Mouse (Mus musculus) liver, embryonic 16.5 days (tissue): Measurements from ENCODE around the gene Bnip2. TPM values are rescaled to one million over a fixed set of nuclear protein-coding genes. Genes with fewer than 3 reads are reported as not detected.
A peak's percentile ranks its signal among the peaks of the same experiment; 100 is the strongest.
"Not testable (repeated sequence)": the region's sequence is repeated elsewhere in the genome, so short reads cannot be mapped to it uniquely, and the experiment has no call there.

Source experiments
- ATAC-seq: fragments of 200-750 bp; cut with Nextera tagmentation; 2 replicates; pipeline ENCODE4 v1.8.0; 2017; ENCODE audit warnings: low read depth, mild to moderate bottlenecking, moderate number of reproducible peaks, moderate library complexity
- H3K27ac ChIP-seq: fragments of 300-500 bp; sonication (generic); 2 replicates; pipeline ENCODE4 v1.5.1; 2014; ENCODE audit warnings: mild to moderate bottlenecking, low read length
- H3K27me3 ChIP-seq: fragments of 300-500 bp; sonication (generic); 2 replicates; pipeline ENCODE4 v1.6.1; 2014; ENCODE audit warnings: low read depth, low read length, mixed read lengths; ENCODE audit not compliant: control insufficient read depth, insufficient read depth
- H3K36me3 ChIP-seq: fragments of 300-500 bp; sonication (generic); 2 replicates; pipeline ENCODE4 v1.6.1; 2014; ENCODE audit warnings: mild to moderate bottlenecking; ENCODE audit not compliant: control insufficient read depth, insufficient read depth
- H3K4me1 ChIP-seq: fragments of 300-500 bp; sonication (generic); 2 replicates; pipeline ENCODE4 v1.6.1; 2014; ENCODE audit warnings: low read depth, low read length, mixed read lengths; ENCODE audit not compliant: control insufficient read depth
- H3K4me2 ChIP-seq: fragments of 300-500 bp; sonication (generic); 2 replicates; pipeline ENCODE4 v1.6.1; 2014; ENCODE audit warnings: low read depth, low read length, mixed read lengths
- H3K4me3 ChIP-seq: fragments of 300-500 bp; sonication (generic); 2 replicates; pipeline ENCODE4 v1.5.1; 2014; ENCODE audit warnings: low read depth, mild to moderate bottlenecking, low read length
- H3K9ac ChIP-seq: fragments of 300-500 bp; sonication (generic); 2 replicates; pipeline ENCODE4 v1.6.1; 2014; ENCODE audit warnings: low read depth, low read length
- H3K9me3 ChIP-seq: fragments of 300-500 bp; sonication (generic); replicated peaks from 2 replicates; pipeline ENCODE4 v1.6.1; 2016; ENCODE audit warnings: low read length; ENCODE audit not compliant: control insufficient read depth
- WGBS: fragments of 180-500 bp; shearing (Covaris S2); extraction: QIAGEN DNeasy Blood & Tissue Kit; methylation state at CpG from one replicate; pipeline ENCODE4 v1.1.7; 2014; ENCODE audit not compliant: insufficient replicate concordance; 5-methylcytosine and 5-hydroxymethylcytosine counted together
- polyA plus RNA-seq: library from polyadenylated mRNA; unstranded; fragments of >200 nt; fragmentation: Nextera tagmentation; extraction: Ambion mirVana; gene quantifications from 2 replicates; pipeline ENCODE4 v1.2.1, GENCODE M21; 2015

The Bnip2 gene
- polyA plus RNA-seq, 1 experiment from 2014 or later, result 43.3 TPM

DNA sequence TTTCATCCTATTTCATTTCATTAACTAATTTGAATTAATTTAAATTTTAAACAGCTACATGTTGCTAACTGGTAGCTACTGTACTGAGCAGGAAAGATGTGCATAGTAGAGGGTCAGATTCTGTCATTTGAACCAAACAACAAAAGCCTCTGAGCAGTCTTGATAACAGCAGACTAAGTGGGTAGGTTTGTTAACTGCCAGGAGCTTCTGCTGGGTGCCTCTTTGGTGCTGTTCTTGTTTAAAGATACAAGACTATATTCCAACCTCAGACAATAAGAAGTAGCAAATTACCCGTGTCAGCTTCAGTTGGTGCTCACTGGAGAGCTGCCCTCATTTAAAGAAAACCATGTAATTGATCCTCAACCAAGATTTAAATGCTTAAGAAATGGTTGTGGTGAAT is 32.3 kb downstream of the Bnip2 start:
- Histone ChIP-seq H3K27ac (no peak overlapping the region), H3K36me3 (peaks cover 17% of the 10 kb centered on the region), H3K4me1 (peaks cover 7% of the 10 kb centered on the region), H3K27me3 (no peaks in the 10 kb centered on the region), H3K9me3 (no peaks in the 10 kb centered on the region), H3K4me2 (no peak overlapping the region), H3K9ac (no peak overlapping the region), H3K4me3 (no peak overlapping the region)
- ATAC-seq, result peak; percentile 19; the same call in 1 of the 2 replicates
- 15% methylated on average over 1 of the region's 1 CpGs for WGBS

DNA sequence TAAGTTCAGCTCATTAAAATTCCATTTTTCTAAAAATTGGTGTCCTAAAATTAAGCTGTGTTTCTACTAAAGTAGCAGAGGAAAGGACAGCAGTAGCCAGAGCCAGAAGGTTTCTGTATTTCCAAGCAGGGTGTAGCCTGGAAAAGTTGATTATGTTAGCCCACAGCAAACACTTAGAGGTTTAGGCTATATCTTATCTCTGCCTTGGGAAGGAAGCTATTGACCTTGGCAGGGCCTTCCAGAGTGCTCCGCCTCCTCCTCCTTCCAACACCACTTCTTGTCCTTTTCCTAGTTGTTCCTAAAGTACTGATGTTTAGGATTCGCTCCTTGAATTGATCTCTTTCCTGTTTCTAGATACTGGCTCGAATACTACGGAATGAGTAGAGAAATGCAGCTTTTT is 32.8 kb downstream of the Bnip2 start:
- peak; percentile 56; the same call in 1 of the 2 replicates for ATAC-seq
- Histone ChIP-seq H3K27ac (no peak overlapping the region), H3K4me2 (no peak overlapping the region), H3K4me3 (no peak overlapping the region), H3K9me3 (no peaks in the 10 kb centered on the region), H3K36me3 (peaks cover 13% of the 10 kb centered on the region), H3K27me3 (no peaks in the 10 kb centered on the region), H3K9ac (no peak overlapping the region), H3K4me1 (peaks cover 7% of the 10 kb centered on the region)
- 74% methylated on average over 4 of the region's 4 CpGs for WGBS

- not testable (repeated sequence) for H3K9me3 ChIP-seq, H3K4me3 ChIP-seq
Measured at GRCm38 (mm10) chr9:70023615-70024014, 34.3 kb downstream of the Bnip2 start.

DNA sequence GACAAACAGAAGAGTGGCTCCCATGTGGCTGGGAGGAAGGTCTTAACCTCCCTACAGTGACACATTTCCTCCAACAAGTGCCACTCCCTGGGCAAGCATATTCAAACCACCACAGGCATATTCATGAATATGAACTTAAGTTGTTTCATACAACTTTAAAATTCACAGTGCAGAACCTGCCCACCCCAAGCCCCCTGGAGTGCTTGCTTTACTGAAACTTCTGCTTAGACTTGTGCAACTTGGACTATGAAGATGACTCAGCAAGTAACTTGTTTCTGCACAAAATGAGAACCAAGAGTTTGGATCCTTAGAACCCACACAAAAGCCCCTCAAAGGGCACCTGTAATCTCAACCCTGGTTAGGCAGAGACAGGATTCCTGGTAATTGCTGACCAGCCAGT is 35.4 kb downstream of the Bnip2 start:
- H3K36me3 ChIP-seq, result peaks cover 6% of the 10 kb centered on the region
- no peak overlapping the region for H3K27ac ChIP-seq
- H3K9ac ChIP-seq, result no peak overlapping the region
- H3K4me3 ChIP-seq, result no peak overlapping the region
- H3K4me2 ChIP-seq, result no peak overlapping the region
- H3K4me1 ChIP-seq, result peaks cover 7% of the 10 kb centered on the region
- ATAC-seq, result no peak
- H3K27me3 ChIP-seq, result no peaks in the 10 kb centered on the region
- H3K9me3 ChIP-seq, result no peaks in the 10 kb centered on the region

More at GRCm38 (mm10) chr9:70023615-70024014, 34.3 kb downstream of the Bnip2 start:
- not testable (repeated sequence) for H3K4me1 ChIP-seq, ATAC-seq, H3K4me2 ChIP-seq, H3K27me3 ChIP-seq, H3K9ac ChIP-seq, H3K27ac ChIP-seq
- WGBS, result 63% methylated on average over 1 of the region's 1 CpGs
- peaks cover 11% of the 10 kb centered on the region for H3K36me3 ChIP-seq

- H3K9ac ChIP-seq, result no peak overlapping the region
- H3K9me3 ChIP-seq, result no peaks in the 10 kb centered on the region
- H3K4me2 ChIP-seq, result no peak overlapping the region
- H3K4me3 ChIP-seq, result no peak overlapping the region
- H3K27ac ChIP-seq, result no peak overlapping the region
- no peak for ATAC-seq
- no peaks in the 10 kb centered on the region for H3K27me3 ChIP-seq
- H3K36me3 ChIP-seq, result no peaks in the 10 kb centered on the region; the same call in 1 of the 2 replicates
- 88% methylated on average over 2 of the region's 2 CpGs for WGBS
- H3K4me1 ChIP-seq, result peaks cover 7% of the 10 kb centered on the region
Measured at GRCm38 (mm10) chr9:70025365-70026012, 36.2 kb downstream of the Bnip2 start.

DNA sequence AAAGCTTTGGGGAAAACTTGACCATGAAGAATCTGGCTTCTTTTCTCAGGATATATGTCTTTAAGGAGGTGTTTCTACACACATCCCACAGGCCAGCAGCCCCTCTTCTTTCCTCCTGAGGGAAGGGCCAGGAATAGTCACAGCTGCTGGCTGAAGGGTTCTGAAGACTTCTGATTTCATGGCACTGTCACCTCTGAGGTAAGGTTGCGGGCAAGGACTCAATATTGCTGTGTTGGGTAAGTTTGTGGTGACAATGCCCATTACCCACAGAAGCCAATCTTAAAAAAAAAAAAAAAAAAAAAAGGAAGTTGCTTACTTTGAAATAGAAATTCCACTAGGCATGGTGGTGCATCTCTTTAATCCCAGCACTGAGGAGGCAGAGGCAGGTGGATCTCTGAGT is 42.9 kb downstream of the Bnip2 start:
- Histone ChIP-seq H3K4me3 (no peak overlapping the region), H3K27ac (no peak overlapping the region), H3K9me3 (no peaks in the 10 kb centered on the region), H3K27me3 (peaks cover 2% of the 10 kb centered on the region; the same call in 1 of the 2 replicates), H3K4me2 (no peak overlapping the region), H3K9ac (no peak overlapping the region), H3K36me3 (no peaks in the 10 kb centered on the region), H3K4me1 (no peaks in the 10 kb centered on the region)
- no peak for ATAC-seq
- 53% methylated on average over 1 of the region's 1 CpGs for WGBS

DNA sequence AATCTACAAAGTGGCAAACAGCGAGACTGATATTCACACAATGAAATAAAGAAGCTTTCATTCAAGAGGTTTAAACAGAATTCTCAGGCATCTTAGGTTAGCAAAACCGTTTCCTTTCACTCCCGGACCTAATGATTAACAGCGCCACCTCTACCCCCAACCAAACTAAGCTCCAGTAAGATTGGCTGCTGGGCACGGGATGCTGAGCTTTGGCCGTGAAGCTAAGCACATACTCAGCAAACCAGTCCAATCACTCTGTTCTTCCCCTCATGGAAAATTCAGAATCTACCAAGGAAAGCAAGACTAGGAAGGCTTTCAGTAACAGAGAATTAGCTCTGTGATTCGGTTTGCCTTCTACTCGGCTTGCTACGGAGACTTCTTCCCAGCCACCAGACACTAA is 43.8 kb downstream of the Bnip2 start:
- H3K27me3 ChIP-seq, result peaks cover 2% of the 10 kb centered on the region; the same call in 1 of the 2 replicates
- 60% methylated on average over 9 of the region's 9 CpGs for WGBS
- H3K36me3 ChIP-seq, result no peaks in the 10 kb centered on the region
- no peaks in the 10 kb centered on the region for H3K9me3 ChIP-seq
- ATAC-seq, result no peak
- H3K9ac ChIP-seq, result no peak overlapping the region
- no peaks in the 10 kb centered on the region for H3K4me1 ChIP-seq
- no peak overlapping the region for H3K4me3 ChIP-seq
- no peak overlapping the region for H3K27ac ChIP-seq
- no peak overlapping the region for H3K4me2 ChIP-seq

DNA sequence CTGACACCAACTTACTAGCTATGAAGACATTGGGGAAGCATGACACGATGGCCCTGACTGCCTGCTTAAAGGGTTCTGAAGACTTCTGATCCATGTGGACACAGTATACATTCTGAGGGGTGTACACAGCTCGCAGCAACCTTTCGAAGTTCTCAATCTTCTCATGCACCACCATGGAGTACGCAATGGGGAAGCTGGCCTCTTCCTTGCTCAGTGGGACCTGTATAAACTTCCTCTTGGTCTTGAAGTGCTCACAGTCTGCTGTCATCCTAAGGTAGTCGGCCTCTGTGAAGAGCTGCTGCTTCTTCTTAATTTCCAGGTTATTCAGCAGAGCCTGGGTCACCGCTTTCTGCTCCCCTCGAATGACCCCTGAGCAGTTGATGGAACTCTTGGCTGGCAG is 45.4 kb downstream of the Bnip2 start:
- WGBS, result 49% methylated on average over 7 of the region's 7 CpGs

DNA sequence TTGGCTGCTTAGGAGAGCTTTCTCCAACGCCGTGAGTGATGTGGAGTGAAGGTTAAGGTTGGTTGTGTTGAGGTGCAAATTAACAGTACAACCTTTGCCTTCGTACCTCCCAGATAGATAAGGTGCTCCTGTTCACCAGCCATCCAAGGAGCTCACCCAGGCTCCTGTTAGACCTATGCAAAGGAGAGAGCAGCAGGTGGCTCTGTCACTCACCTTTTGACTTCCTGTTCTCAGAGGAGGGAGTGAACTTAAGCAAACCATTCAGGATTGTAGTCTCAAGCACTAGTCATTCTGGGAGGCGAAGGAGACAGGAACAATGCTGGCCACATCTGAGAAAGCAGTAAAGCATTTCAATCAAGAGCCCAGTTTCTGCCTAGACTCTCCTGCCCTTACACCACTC is 47.4 kb downstream of the Bnip2 start:
- 60% methylated on average over 4 of the region's 4 CpGs for WGBS
- H3K9ac ChIP-seq, result no peak overlapping the region
- no peaks in the 10 kb centered on the region; the same call in 1 of the 2 replicates for H3K9me3 ChIP-seq
- no peak overlapping the region for H3K4me2 ChIP-seq
- peaks cover 2% of the 10 kb centered on the region; the same call in 1 of the 2 replicates for H3K27me3 ChIP-seq
- H3K27ac ChIP-seq, result no peak overlapping the region
- no peak for ATAC-seq
- H3K4me1 ChIP-seq, result no peaks in the 10 kb centered on the region
- H3K36me3 ChIP-seq, result no peaks in the 10 kb centered on the region
- no peak overlapping the region for H3K4me3 ChIP-seq

More for the DNA sequence above, 45.4 kb downstream of the Bnip2 start:
- no peak overlapping the region for H3K4me2 ChIP-seq
- no peak for ATAC-seq
- no peaks in the 10 kb centered on the region; the same call in 1 of the 2 replicates for H3K9me3 ChIP-seq
- no peak overlapping the region for H3K4me3 ChIP-seq
- H3K9ac ChIP-seq, result no peak overlapping the region
- H3K36me3 ChIP-seq, result no peaks in the 10 kb centered on the region
- no peaks in the 10 kb centered on the region for H3K4me1 ChIP-seq
- peaks cover 2% of the 10 kb centered on the region; the same call in 1 of the 2 replicates for H3K27me3 ChIP-seq
- no peak overlapping the region for H3K27ac ChIP-seq
